Mouse (Mus musculus) cerebellum, postnatal 10 days (tissue): ENCODE data around the gene Vps13a.
"Not testable (repeated sequence)": the region's sequence is repeated elsewhere in the genome, so short reads cannot be mapped to it uniquely, and the experiment has no call there.

ENCODE experiments used
- DNase-seq, 2 experiments: peaks; one replicate each; pipeline ENCODE4 v3.0.0; 2021; ENCODE audit warnings: mixed read lengths in 2 of 2

Gene Vps13a

DNA sequence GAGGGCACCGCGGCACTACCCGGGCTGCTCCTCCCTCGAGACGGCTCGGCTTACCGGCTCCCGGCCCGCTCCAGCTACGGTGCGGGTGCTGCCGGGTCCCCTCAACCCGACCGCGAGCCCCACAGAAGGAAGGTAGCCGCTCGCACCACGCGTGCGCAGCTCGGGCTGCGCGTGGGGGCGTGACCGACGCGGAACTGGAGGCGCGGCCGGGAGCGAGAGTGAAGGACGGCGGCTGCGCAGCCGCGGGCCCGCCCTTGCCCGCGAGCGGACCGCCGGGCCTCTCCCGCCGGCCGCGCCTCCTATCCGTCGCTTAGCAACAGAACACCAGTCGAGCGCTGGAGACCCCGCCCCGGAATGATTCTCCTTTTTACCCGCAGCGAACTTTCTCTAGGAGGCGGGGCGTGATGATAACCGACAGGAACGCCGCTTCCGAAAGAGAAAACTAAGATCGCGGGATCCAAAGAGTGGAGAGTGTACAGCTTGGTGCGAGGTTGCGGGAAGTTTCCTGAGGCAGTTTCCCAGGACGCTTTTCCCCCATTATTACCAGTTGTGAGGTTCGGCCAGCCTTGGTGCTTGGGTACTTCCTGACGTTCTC lies at the start of gene Vps13a:
Gene Vps13a, minus strand, starts transcription at position 144 of the 595 bp plus-strand sequence.
- peak; percentile 89 to 94 for DNase-seq

GRCm38 (mm10) chr19:16827657-16828056 lies 46.9 kb upstream of the Vps13a start:
- no peak for DNase-seq

DNA sequence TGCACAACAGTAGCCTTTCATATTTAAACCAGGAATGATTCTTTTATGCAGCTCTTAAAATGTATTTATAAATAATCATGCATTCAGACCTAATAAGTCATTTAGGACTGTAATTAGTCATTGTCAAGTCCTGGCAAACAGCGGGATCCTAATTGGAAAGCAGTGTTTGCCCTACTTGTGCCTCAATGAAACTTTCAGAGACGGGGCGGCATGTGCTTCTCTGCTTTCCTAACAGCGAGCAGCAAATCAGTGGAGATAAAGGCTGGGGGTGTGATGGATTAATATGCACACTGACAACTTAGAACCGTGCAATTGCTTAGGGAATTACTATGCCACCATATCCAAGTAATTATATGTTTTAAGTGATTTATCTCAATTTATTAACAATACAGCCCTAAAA lies 44.5 kb upstream of the Vps13a start:
- no peak for DNase-seq

- no peak for DNase-seq
These were observed 34.1 kb upstream of the Vps13a start for GRCm38 (mm10) chr19:16814848-16815247.

DNA sequence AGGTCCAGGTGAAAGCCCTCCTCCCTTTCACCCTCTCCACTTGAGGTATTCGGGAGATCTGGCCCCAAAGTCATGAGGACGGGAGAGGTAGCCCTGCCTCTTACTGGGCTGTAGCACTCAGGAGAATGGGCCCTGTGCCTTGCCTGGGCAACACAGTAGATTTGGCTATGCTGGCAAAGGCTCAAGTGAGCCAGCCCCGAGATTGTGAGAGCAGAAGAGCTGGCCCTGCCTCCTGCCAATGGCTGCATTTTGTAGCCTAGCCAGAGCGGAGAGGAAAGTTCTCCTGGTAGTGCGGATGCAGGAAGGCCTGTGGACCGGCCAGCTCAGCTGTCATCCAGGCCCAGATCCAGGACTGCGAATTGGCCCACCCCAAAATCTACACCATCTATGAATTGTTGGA lies 32.6 kb upstream of the Vps13a start:
- peak; percentile 67 to 70 for DNase-seq

GRCm38 (mm10) chr19:16812072-16812608 lies 31.4 kb upstream of the Vps13a start:
- DNase-seq: no peak

- no peak for DNase-seq
These were observed 24.4 kb upstream of the Vps13a start for GRCm38 (mm10) chr19:16805102-16805501.

GRCm38 (mm10) chr19:16804578-16804977 lies 23.8 kb upstream of the Vps13a start:
- no peak for DNase-seq

GRCm38 (mm10) chr19:16802707-16803106 lies 22.0 kb upstream of the Vps13a start:
- DNase-seq: peak; percentile 64 to 70

GRCm38 (mm10) chr19:16802123-16802522 lies 21.4 kb upstream of the Vps13a start:
- no peak for DNase-seq

DNA sequence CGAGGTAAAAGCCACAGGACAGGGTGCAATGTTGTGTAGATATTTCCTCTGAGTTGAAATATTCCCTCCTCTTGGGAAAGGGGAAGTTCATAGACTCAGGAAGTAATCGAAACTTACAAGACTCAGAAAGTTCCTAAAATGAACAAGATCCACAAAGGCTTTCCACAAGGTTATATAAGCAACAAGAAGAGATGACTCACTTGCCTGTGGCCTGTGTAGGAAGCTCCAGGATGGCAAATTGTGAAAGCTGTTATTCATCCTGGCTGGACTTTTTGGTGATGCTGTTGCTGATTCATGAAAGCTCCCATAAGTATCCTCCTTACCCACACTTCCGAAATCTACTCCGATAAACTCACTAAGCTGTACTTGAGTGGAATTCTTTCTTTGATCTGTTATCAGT lies 17.2 kb upstream of the Vps13a start:
- no peak for DNase-seq

DNA sequence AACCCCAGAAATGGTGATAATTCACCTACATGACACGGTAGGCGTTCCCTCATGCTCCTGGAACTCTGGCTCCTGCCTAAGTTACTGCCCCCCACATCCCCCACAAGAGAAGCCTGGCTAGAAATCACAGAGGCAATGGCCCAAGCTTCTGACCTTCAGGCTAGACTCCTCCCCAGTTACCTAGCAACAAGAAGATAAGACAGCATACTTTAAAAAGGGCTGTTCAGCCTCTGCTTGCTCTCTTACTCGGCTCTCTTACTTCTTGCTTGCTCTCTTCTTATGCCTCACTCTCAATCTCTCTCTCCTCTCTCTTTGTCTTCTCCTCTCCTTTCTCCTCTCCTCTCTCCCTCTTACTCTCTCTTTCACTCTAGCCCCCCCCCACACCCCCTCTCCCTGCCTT lies 13.8 kb upstream of the Vps13a start:
- DNase-seq: not testable (repeated sequence)

DNA sequence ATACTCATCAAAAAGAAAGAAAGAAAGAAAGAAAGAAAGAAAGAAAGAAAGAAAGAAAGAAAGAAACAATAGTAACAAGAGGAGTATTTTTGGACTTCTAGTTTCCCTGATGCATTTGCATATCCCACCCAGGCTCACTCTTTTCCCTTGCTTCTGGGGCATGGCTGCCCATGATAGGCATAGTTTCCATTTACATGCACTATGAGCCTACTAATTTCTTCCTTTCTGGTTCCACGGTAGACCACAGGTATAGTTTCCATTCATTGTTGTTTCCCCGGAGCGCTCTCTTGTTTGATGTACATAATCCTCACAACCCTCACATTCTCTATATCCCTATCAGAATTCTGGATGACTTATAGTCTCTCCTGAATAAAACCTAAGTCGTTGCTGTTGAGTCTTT lies 9.2 kb upstream of the Vps13a start:
- DNase-seq: no peak

GRCm38 (mm10) chr19:16784879-16785278 lies 4.1 kb upstream of the Vps13a start:
- peak in 1 of 2 experiments; percentile 46 for DNase-seq

DNA sequence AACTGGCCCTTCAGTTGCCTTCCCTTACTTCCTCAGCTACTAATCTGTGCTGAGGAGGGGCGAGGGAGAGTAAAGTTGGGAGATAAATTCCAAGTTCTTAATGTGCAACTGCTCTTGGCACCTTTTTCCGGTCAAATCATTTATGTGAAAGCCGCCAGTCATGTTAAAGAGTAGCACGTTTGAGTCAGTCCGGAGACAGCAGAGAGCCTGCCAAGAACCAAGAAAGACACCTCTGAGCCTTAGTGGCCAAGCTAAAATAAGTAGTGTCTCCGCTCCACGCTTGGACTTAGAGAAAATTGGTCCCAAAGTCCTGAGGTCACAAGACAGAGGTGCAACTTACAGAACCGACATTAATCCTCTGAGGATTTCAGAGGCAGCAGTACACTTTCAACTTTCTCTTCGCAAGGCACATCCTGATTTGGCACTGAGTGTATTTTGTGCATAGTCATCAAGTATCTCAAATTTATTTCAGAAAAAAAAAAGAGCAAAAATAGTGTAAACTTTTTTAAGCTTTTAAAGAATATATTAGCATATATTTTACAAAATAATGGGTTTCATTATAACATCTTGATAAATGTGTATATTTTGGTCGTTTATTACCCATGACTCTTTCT lies 780 bp upstream of the Vps13a start:
- no peak for DNase-seq

DNA sequence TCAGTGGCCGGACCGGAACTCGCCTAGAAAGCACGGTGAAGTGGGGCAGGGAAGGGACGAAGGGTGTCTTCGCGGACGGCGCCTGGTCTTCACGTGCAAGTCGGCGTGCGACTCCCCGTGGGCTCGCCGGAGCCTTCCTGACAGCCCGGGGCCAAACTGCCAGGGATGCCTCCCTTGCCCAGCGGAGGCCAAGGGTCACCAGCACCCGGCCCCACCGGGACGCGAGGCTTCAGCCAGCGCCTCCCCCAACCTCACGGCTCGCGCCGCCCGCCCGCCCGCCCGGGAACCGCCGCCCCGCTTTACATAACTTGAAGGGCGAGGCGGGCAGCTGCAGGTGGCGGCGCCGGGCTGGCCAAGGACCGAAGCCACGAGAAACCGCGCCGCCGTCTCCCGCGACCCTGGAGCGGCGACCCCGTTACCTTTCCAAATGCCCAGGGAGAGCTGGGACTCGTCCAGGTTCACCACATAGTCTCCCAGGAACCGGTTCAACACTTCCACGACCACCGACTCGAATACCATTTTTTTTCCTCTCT lies 416 bp downstream of the Vps13a start:
- no peak for DNase-seq

DNA sequence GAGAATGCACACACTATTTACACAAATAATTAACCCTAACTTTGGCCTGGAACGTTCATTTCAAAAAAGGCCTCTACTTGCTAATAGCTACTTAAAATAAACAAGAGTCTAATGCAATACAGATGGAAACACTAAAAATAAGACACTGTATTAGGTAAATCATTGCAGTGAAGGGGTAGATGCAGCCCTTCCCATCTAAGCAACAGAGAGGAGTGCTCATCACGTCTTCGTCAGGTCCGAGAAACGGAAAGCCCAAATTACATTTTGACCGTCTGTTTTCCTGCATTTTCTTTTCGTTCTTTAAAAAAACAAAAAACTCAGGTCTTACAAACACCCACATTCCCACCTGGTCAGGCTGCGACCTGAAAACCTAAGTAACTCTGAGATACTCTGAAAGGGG lies 947 bp downstream of the Vps13a start:
- DNase-seq: no peak

DNA sequence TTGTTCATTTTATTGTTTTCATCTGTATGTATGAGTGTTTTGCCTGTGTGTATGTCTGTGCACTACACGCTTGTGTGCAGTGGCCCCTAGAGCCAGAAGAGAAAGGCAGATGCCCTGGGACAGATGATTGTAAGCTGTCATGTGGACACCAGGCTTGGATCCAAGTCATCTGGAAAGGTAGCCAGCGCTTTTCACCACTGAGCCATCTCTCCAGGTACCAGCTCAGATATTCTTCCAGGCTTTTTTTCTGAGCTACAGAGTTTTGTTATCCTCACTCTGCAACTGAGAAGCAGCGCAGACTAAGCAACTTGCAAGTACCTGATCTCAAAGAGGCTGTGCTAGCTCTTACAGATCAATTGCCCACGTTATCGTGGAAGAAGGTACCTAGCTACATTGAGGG lies 1.5 kb downstream of the Vps13a start:
- DNase-seq: peak; percentile 24 to 32

DNA sequence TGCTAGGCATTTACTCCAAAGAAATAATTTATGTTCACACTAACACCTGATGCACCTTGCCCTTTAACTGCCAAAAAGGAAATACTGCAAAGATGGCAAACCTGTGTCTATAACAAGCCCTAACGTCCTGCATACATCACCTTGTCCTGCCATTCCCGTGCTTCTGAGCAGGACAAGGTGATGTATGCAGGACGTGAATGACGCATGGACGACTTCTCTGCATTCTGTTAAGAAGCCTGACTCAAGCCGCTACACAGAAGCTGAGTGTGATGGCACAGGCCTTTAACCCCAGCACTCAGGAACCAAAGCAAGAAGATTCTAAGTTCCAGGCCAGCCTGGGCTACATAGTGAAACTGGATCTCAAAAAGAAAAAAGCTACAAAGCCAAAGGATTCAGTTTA lies 2.2 kb downstream of the Vps13a start:
- DNase-seq: no peak

DNA sequence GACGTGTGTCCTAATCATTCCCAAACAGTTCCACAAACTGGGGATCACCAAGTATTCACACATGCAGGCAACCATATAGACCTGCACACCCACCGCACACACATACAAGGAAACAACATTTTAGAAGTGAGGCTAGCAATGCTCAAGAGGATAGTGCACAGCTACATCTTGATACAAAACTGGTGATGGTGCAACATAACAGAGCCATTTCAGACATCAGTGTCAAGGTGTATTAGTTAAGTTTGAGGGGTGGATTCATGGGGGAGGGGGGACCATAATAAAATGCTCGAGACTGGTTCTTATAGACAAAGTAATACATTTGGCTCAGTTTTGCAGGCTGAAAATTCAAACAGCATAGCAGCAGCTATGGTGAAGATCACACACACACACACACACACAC lies 2.8 kb downstream of the Vps13a start:
- DNase-seq: no peak

DNA sequence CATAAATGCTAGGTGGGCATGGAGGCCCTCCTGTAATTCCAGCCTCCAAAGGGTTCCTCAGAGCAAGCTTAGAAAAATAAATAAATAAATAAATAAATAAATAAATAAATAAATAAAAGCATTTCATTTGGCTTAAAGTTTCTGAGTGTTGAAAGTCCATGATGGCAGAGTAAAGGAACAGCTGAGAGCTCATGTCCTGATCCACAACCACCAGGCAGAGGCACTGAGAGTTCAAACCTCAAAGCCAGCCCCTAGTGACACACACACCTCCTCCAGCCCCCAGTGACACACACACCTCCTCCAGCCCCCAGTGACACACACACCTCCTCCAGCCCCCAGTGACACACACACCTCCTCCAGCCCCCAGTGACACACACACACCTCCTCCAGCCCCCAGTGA lies 3.3 kb downstream of the Vps13a start:
- not testable (repeated sequence) for DNase-seq

GRCm38 (mm10) chr19:16773237-16774016 lies 7.3 kb downstream of the Vps13a start:
- no peak for DNase-seq

- no peak for DNase-seq
These were observed 13.3 kb downstream of the Vps13a start for GRCm38 (mm10) chr19:16767407-16767806.

DNA sequence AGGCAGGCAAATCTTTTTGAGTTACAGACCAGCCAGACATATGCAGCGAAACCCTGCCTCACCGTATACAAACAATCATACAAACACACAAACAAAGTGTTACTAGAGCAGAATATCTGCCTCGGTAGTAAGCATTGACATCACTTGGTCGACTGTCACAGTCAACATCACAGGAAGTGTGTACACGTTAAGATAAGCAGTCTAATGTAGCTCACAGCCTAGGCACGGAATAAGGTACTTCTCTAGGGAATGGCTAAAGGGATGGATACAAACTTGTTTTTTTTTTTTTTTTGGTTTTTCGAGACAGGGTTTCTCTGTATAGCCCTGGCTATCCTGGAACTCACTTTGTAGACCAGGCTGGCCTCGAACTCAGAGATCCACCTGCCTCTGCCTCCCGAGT lies 23.3 kb downstream of the Vps13a start:
- not testable (repeated sequence) for DNase-seq
